Mouse (Mus musculus): ENCODE results near the gene Mroh2a.

DNA sequence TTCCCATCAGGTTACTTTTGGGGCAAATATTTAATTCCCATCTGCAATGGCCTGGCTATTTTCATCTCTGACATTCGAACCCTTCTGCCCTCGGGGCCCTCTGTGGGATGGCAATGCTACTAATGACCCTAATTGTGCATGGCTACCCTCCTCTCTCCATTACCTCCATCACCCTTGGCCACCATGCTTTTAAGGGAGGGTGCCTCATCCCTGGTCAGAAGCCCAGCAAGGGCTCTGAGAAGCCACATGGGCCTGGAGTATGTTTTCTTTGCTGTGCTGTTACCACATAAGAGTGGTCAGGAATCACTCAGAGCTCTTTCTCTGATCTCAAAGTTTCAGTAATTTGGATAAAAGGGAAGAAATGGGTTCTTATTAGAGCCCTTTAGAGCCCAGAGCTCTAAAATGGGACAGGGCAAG, 72.8 kb downstream of the Mroh2a start:
- TF ChIP-seq CTCF (IDR thresholded peaks at IDR 0.05; ENCODE audit: insufficient read depth, low read depth, low read length) = no peak
- TF ChIP-seq POLR2A (IDR thresholded peaks at IDR 0.05; ENCODE audit: insufficient read depth, low read depth, low read length) = no peak

Data from olfactory bulb, adult 2 months (tissue).